Mouse (Mus musculus): ENCODE data around the gene Apip. TPM values are rescaled to one million over a fixed set of nuclear protein-coding genes. Genes with fewer than 3 reads are reported as not detected.

The Apip gene
- total RNA-seq, 2 experiments from 2014 or later, result 37.6 to 45.2 TPM

- DNase-seq (ENCODE audit: low spot score in 2 of 2), result no peak
Observed at GRCm38 (mm10) chr2:103088099-103088498, 14.6 kb downstream of the Apip start.

- no peak for DNase-seq (ENCODE audit: low spot score in 2 of 2)
Observed at GRCm38 (mm10) chr2:103089521-103089920, 16.0 kb downstream of the Apip start.

DNA sequence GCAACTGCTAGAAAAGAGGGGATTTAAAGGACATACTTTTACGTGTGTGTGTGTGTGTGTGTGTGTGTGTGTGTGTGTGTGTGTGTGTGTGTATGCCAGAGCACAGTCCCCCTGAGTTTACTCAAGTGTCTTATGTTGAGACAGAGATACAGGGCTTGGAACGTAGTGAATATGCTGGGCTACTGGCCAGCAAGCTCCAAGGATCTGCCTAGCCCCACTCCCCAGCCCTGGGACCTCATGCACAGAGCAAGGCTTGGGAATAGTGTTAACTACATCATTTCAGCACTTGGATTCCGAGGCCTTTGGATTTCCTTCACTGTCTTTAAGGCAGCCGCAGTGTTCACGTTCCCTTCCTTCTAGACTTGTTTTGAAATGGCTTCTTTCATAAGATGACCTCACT lies 29.1 kb downstream of the Apip start:
- DNase-seq (ENCODE audit: low spot score in 2 of 2), result no peak

- DNase-seq (ENCODE audit: low spot score in 2 of 2), result no peak
Observed at GRCm38 (mm10) chr2:103106172-103106571, 32.7 kb downstream of the Apip start.

DNA sequence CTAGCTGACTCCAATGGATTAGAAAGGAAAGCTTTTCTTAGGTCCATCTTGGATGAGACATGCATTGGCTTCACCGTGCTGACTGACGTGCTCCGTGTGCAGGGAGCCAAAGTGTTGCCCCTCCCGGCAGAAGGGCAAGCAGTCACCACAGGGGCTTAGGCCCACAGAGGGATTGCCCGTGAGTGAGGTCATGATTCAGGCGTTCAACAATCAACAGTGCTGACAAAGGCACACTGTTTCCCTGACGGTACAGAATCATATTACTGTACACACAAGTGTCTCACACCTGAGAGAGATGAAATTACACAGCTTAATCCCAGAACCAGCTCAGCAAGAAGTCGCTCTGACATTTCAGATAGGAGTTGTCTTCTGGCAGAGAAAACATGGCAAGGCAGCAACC lies 38.2 kb downstream of the Apip start:
- no peak for DNase-seq (ENCODE audit: low spot score in 2 of 2)

GRCm38 (mm10) chr2:103117212-103117611 lies 43.7 kb downstream of the Apip start:
- DNase-seq (ENCODE audit: low spot score in 2 of 2), result no peak

- DNase-seq (ENCODE audit: low spot score in 2 of 2), result no peak
Observed at GRCm38 (mm10) chr2:103118324-103119196, 45.1 kb downstream of the Apip start.

- no peak for DNase-seq (ENCODE audit: low spot score in 2 of 2)
Observed at GRCm38 (mm10) chr2:103119197-103119854, 45.9 kb downstream of the Apip start.

- no peak for DNase-seq (ENCODE audit: low spot score in 2 of 2)
Observed at GRCm38 (mm10) chr2:103129676-103130075, 56.2 kb downstream of the Apip start.

- no peak for DNase-seq (ENCODE audit: low spot score in 2 of 2)
Observed at GRCm38 (mm10) chr2:103131145-103131544, 57.7 kb downstream of the Apip start.

GRCm38 (mm10) chr2:103138529-103139265 lies 65.2 kb downstream of the Apip start:
- no peak for DNase-seq (ENCODE audit: low spot score in 2 of 2)

Other genes with a start within 250 kb of the Apip start
- 10 to 100 TPM; 79.5 to 80.3 TPM for gene Cd44, start 172.0 kb upstream of the Apip start, total RNA-seq (2021)
- 10 to 100 TPM; 60.0 to 64.6 TPM for gene Pdhx, start 162 bp upstream of the Apip start, total RNA-seq (2021)
- gene Ehf, start 229.6 kb downstream of the Apip start, total RNA-seq (2021), result under 1 TPM in 1 of 2 experiments, not detected in 1; 0.13 TPM

Measured in gastrocnemius, postnatal 4 days (tissue).